Mouse (Mus musculus): Measurements from ENCODE around the gene Mga.

DNA sequence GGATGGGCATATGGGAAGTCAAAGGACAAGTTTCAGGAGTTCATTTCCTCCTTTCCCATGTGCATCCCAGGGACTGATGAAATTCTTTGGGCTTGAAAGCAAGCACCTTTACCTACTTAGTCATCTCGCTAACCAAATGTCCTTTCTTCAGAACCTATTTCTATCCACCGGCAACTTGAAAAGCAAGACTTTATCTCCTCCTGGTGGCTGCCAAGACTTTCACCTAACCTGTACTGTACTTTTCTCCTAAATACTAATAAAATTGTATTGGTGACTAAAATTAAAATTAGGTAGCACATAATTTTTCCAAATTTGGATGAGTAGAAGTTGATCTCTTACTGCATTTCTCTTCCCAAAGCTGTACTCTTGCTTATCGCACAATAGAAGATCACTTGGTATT lies 9.8 kb upstream of the Mga start:
- TF ChIP-seq CTCF (IDR thresholded peaks at IDR 0.05) (peak; percentile 10; the same call in 1 of the 2 replicates), EP300 (IDR thresholded peaks at IDR 0.05) (no peak)
